Mouse (Mus musculus) limb, embryonic 14.5 days (tissue): ENCODE results near the gene Rom1. TPM values are rescaled to one million over a fixed set of nuclear protein-coding genes. Genes with fewer than 3 reads are reported as not detected.
A peak's percentile ranks its signal among the peaks of the same experiment; 100 is the strongest.
"Not testable (repeated sequence)": the region's sequence is repeated elsewhere in the genome, so short reads cannot be mapped to it uniquely, and the experiment has no call there.

Source experiments
- ATAC-seq: fragments of 200-750 bp; cut with Nextera tagmentation; 2 replicates; pipeline ENCODE4 v1.8.0; 2017; ENCODE audit warnings: low read depth, moderate number of reproducible peaks, moderate TSS enrichment; ENCODE audit not compliant: low FRiP score
- DNase-seq: peaks from one replicate; pipeline ENCODE4 v3.0.0-alpha.2; 2015; ENCODE audit warnings: low spot score
- H3K27ac ChIP-seq: fragments of 300-500 bp; sonication (generic); replicated peaks from 2 replicates; pipeline ENCODE4 v1.5.1; 2014; ENCODE audit warnings: low read depth, mild to moderate bottlenecking, low read length, moderate library complexity, mixed read lengths
- H3K27me3 ChIP-seq: fragments of 300-500 bp; sonication (generic); 2 replicates; pipeline ENCODE4 v1.6.1; 2014; ENCODE audit warnings: low read length, mixed read lengths; ENCODE audit not compliant: control insufficient read depth, insufficient read depth
- H3K36me3 ChIP-seq: fragments of 300-500 bp; sonication (generic); 2 replicates; pipeline ENCODE4 v1.6.1; 2014; ENCODE audit warnings: mild to moderate bottlenecking, low read length, moderate library complexity, mixed read lengths; ENCODE audit not compliant: control insufficient read depth, insufficient read depth
- H3K4me1 ChIP-seq: fragments of 300-500 bp; sonication (generic); 2 replicates; pipeline ENCODE4 v1.6.1; 2014; ENCODE audit warnings: antibody characterized with exemption, low read length, mixed read lengths; ENCODE audit not compliant: control insufficient read depth, insufficient read depth
- H3K4me2 ChIP-seq: fragments of 300-500 bp; sonication (generic); replicated peaks from 2 replicates; pipeline ENCODE4 v1.6.1; 2014; ENCODE audit warnings: low read depth, mild to moderate bottlenecking, low read length, moderate library complexity; ENCODE audit not compliant: severe bottlenecking
- H3K4me3 ChIP-seq: fragments of 300-500 bp; sonication (generic); replicated peaks from 2 replicates; pipeline ENCODE4 v1.5.1; 2014; ENCODE audit warnings: low read length
- H3K9ac ChIP-seq: fragments of 300-500 bp; sonication (generic); 2 replicates; pipeline ENCODE4 v1.6.1; 2014; ENCODE audit warnings: mild to moderate bottlenecking, low read depth, low read length, moderate library complexity; ENCODE audit not compliant: severe bottlenecking
- H3K9me3 ChIP-seq: fragments of 300-500 bp; sonication (generic); 2 replicates; pipeline ENCODE4 v1.6.1; 2016; ENCODE audit warnings: low read length; ENCODE audit not compliant: control insufficient read depth
- POLR2A ChIP-seq: fragments of 200-500 bp; IDR thresholded peaks from 2 replicates; pipeline ENCODE4 v1.8.0; 2012; ENCODE audit warnings: inconsistent platforms, mild to moderate bottlenecking, moderate library complexity, borderline replicate concordance; ENCODE audit not compliant: insufficient read depth, insufficient read length; ENCODE audit errors: extremely low read depth
- WGBS: fragments of 180-500 bp; shearing (Covaris S2); extraction: QIAGEN DNeasy Blood & Tissue Kit; methylation state at CpG from one replicate; pipeline ENCODE4 v1.1.7; 2014; 5-methylcytosine and 5-hydroxymethylcytosine counted together
- polyA plus RNA-seq, 2 experiments: library from polyadenylated mRNA; depleted of rRNA in 1 of 2; stranded (reverse) in 1 of 2; unstranded in 1 of 2; fragments of >200 nt; fragmentation: Nextera tagmentation in 1 of 2; extraction: Ambion mirVana in 1 of 2; gene quantifications; 2 replicates each; pipeline versions ENCODE4 v1.2.1 to v1.2.3; 2012 to 2014

The Rom1 gene
- polyA plus RNA-seq, 2 experiments = 2.0 to 5.2 TPM

DNA sequence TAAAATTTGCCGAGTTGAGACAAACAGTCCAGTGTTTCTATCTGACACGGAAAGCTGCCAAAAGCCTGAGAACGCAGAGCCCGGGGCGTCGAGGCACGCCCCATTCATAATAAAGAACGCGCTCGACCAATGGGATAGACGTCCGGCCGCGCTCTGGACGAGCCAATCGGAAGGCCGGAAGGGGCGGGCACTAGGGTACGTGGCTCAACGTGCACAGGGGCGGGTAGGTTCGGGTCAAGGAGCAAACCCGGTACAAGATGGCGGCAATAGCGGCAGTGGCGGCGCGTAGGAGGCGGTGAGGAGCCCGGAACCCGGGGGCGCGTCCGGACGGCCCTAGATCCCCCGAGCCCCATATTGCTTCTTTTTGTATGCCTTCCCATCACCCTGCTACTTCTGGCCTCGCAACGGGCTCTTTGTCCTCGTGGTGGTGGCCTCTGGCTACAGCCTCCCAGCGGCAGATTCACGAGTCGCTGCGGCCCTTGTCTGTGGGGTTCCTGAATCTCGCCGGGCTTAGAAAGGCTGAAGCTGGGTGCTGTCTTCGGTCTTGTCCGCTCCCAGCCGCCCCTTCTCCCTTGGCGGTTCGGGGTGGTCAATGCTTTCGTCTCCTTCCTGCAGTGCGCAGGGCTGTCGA lies 31.2 kb downstream of the Rom1 start, which contains the start of gene Ganab:
TSS of gene Ganab (plus strand) at position 207 of the 631 bp plus-strand sequence.
- Histone ChIP-seq H3K27me3 (no peaks in the 10 kb centered on the region), H3K4me3 (peak within 1 kb of the TSS; percentile 95), H3K9me3 (no peaks in the 10 kb centered on the region), H3K27ac (peak within 1 kb of the TSS; percentile 78), H3K4me1 (peaks cover 19% of the 10 kb centered on the region), H3K4me2 (peak within 1 kb of the TSS; percentile 86), H3K9ac (peak within 1 kb of the TSS; percentile 91), H3K36me3 (peaks cover 41% of the 10 kb centered on the region)
- 0 out of 2 replicates have a peak, but pooled peaks have one; percentile 39 for TF ChIP-seq POLR2A
- ATAC-seq = peak; percentile 99
- DNase-seq = peak; percentile 99
- WGBS = under 1% methylated on average over 53 of the region's 53 CpGs

DNA sequence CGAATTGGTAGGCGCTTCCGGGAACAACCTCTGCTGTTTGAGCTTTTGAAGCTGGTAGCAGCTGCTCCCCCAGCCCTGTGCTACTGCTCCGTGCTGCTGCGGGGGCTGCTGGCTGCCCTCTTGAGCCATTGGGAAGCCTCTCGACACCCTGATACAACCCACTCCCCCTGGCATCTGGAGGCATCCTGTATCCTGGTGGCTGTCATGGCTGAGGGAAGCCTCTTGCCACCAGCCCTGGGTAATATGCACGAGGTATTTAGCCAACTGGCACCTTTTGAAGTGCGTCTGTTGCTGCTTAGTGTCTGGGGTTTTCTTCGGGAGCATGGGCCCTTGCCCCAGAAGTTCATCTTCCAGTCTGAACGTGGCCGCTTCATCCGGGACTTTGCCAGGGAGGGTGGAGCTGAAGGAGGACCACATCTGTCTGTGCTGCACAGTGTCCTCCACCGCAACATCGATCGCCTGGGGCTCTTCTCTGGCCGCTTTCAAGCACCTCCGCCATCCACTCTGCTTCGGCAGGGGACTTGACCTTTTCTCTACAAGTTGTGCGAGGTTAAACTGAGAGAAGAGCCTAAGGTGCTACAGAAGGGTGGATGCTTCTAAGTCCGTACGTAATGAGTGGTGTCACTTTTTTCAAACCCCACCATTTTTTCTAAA lies 31.8 kb downstream of the Rom1 start:
- peak overlapping the region; percentile 78 for H3K27ac ChIP-seq
- H3K4me2 ChIP-seq = peak overlapping the region; percentile 86
- H3K4me3 ChIP-seq = peak overlapping the region; percentile 95
- peaks cover 19% of the 10 kb centered on the region for H3K4me1 ChIP-seq
- ATAC-seq = peak; percentile 38
- H3K27me3 ChIP-seq, H3K9me3 ChIP-seq, DNase-seq: not testable (repeated sequence)
- peaks cover 36% of the 10 kb centered on the region for H3K36me3 ChIP-seq
- H3K9ac ChIP-seq = peak overlapping the region; percentile 54
- WGBS = 18% methylated on average over 19 of the region's 21 CpGs

DNA sequence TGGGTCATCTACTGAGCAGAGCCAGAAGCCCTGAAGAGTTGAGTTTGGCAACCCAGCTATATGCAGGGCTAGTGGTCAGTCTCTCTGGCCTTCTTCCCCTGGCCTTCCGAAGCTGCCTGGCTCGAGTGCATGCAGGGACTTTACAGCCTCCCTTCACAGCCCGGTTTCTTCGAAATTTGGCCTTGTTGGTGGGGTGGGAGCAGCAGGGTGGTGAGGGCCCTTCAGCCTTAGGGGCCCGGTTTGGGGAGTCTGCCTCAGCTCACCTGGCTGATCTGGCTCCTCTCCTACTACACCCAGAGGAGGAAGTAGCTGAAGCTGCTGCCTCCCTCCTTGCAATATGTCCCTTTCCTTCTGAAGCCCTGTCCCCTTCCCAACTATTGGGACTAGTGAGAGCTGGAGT lies 32.9 kb downstream of the Rom1 start:
- not testable (repeated sequence) for H3K27me3 ChIP-seq, DNase-seq, H3K4me2 ChIP-seq, H3K27ac ChIP-seq, H3K9ac ChIP-seq, ATAC-seq, H3K4me3 ChIP-seq, H3K9me3 ChIP-seq
- peaks cover 33% of the 10 kb centered on the region for H3K36me3 ChIP-seq
- 87% methylated on average over 5 of the region's 5 CpGs for WGBS
- H3K4me1 ChIP-seq = peaks cover 19% of the 10 kb centered on the region

DNA sequence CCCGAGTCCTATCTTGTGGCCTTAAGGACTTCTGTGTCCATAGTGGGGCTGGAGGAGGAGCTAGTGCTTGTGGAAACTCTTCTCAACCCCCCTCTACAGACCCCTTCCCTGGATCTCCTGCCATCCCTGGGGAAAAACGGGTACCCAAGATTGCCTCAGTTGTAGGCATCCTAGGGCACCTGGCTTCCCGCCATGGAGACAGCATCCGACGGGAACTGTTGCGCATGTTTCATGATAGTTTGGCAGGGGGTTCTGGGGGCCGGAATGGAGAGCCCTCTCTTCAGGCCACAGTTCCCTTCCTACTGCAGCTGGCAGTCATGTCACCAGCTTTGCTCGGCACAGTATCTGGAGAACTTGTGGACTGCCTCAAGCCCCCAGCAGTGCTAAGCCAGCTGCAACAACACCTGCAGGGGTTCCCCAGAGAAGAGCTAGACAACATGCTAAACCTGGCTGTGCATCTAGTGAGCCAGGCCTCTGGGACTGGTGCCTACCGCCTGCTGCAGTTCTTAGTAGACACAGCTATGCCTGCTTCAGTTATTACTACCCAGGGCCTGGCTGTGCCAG lies 33.7 kb downstream of the Rom1 start:
- no peak for DNase-seq
- H3K36me3 ChIP-seq = peaks cover 39% of the 10 kb centered on the region
- no peak for TF ChIP-seq POLR2A
- no peak overlapping the region for H3K9ac ChIP-seq
- peaks cover 19% of the 10 kb centered on the region for H3K4me1 ChIP-seq
- ATAC-seq = no peak
- no peaks in the 10 kb centered on the region for H3K27me3 ChIP-seq
- no peak overlapping the region for H3K27ac ChIP-seq
- 89% methylated on average over 9 of the region's 9 CpGs for WGBS
- no peaks in the 10 kb centered on the region for H3K9me3 ChIP-seq
- no peak overlapping the region for H3K4me3 ChIP-seq
- H3K4me2 ChIP-seq = no peak overlapping the region

DNA sequence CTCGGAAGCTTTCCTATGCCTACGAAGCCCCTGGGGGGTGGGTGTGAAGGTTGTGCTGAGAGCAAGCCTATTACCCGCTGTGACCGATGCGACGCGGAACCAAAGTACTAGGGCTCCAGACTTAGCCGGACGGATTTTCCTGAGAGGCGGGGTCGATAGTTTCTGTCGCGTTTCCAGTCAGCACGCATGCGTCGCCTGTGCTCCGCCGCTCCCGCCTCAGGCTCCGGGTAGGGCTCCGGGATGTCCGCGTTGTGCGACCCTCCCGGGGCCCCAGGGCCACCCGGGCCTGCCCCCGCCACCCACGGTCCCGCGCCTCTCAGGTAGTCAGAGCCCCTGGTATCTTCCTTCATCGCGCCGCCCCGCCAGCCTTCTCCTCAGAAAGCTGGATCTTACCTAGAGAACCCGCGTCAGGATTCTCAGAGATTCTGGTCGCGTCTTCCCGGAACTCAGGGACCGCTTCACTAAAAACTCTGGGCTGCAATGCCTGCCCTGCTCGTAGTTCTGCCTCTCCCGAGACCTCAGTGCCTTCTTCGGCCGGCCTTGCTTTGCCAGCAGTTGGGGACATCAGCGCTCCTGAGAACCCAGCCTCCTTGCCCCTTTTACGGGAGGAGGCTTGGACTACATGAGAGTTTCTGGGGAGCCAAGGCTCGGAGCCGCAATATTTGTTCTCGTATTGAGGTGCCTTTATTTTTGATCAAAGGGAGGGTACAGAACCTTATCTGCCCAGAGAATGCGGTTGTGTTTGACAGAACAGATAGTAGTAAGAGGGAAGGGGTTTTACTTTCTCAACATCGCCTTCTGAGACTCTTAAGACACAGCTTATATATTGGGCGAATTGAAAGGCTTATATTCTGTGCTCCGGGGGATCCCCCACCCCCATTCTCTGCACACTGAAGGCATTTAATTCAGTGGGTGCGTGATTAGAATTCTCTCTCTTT lies 36.1 kb downstream of the Rom1 start, which contains the start of gene Ints5:
TSS of gene Ints5 (plus strand) at position 177 of the 938 bp plus-strand sequence.
- ATAC-seq = peak; percentile 53
- peaks cover 15% of the 10 kb centered on the region for H3K4me1 ChIP-seq
- peak; percentile 91 for DNase-seq
- no peaks in the 10 kb centered on the region for H3K9me3 ChIP-seq
- peak within 1 kb of the TSS; percentile 71 for H3K4me2 ChIP-seq
- peak within 1 kb of the TSS; percentile 78 for H3K27ac ChIP-seq
- TF ChIP-seq POLR2A = peak; percentile 67; the same call in 1 of the 2 replicates
- H3K4me3 ChIP-seq = peak within 1 kb of the TSS; percentile 80
- peaks cover 43% of the 10 kb centered on the region for H3K36me3 ChIP-seq
- H3K9ac ChIP-seq = peak within 1 kb of the TSS; percentile 84
- H3K27me3 ChIP-seq = no peaks in the 10 kb centered on the region
- 3% methylated on average over 54 of the region's 54 CpGs for WGBS
